Mouse (Mus musculus) thymus, postnatal 25 days (tissue): Measurements from ENCODE around the gene Stx6.
"Not testable (repeated sequence)": the region's sequence is repeated elsewhere in the genome, so short reads cannot be mapped to it uniquely, and the experiment has no call there.

Source experiments
- DNase-seq: peaks from one replicate; pipeline ENCODE4 v3.0.0; 2022

The Stx6 gene

DNA sequence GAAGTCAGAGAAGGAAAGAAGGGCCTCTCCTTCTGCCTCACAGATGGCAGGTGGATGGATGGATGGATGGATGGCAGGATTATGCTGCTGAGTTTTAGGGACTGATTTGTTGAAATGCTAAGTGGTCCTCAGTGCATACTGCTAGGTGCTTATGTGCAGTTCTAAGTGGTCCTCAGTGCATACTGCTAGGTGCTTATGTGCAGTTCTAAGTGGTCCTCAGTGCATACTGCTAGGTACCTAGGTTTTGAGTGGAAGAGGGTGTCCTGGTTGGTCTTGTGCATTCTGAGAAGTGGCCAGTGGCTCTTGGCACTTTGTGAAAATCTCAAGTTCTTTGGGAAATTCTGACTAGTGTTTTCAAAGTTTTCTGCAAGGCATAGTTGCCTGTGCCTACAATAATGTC lies 11.4 kb downstream of the Stx6 start:
- no peak for DNase-seq

DNA sequence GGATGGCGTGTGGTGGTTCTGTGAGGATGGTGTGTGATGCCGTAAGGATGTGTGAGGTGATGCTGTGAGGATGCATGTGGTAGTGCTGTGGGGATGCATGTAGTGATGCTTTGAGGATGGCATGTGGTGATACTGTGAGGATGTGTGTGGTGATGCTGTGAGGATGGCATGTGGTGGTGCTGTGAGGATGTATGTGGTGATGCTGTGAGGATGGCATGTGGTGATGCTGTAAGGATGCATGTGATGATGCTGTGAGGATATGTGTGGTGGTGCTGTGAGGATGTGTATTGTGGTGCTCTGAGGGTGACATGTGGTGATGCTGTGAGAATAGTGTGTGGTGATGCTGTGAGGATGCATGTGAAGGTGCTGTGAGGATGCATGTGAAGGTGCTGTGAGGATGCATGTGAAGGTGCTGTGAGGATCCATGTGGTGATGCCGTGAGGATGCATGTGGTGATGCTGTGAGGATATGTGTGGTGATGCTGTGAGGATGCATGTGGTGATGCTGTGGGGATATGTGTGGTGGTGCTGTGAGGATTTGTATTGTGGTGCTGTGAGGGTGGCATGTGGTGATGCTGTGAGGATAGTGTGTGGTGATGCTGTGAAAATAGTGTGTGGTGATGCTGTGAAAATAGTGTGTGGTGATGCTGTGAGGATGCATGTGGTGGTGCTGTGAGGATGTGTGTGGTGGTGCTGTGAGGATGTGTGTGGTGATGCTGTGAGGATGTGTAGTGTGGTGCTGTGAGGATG lies 14.6 kb downstream of the Stx6 start:
- no peak for DNase-seq

DNA sequence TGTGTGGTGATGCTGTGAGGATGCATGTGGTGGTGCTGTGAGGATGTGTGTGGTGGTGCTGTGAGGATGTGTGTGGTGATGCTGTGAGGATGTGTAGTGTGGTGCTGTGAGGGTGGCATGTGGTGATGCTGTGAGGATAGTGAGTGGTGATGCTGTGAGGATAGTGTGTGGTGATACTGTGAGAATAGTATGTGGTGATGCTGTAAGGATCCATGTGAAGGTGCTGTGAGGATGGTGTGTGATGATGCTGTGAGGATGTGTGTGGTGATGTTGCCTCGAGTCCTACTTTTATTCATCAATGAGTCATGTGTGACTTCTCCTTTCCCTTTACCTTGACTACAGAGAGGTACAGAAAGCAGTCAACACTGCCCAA lies 15.1 kb downstream of the Stx6 start:
- DNase-seq, result not testable (repeated sequence)

DNA sequence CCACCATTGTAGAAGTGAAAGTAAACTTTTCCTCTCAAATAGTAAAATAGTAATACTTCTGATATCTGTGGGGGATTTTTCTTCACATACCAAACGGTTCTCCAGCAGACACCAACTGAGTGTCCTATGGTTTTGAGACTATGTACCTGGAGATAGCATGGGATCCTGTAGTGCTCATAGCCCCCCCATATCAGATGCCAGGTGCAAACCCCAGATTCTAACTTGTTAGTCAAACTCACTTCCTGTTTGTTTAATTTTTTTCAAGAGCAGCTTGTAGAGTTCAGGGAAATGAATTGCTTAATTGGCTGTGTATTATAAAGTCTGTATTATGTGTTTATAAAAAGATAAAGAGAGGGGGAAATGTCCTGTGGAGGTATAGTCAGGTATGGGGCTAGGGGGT lies 15.9 kb downstream of the Stx6 start:
- DNase-seq, result peak; percentile 42

DNA sequence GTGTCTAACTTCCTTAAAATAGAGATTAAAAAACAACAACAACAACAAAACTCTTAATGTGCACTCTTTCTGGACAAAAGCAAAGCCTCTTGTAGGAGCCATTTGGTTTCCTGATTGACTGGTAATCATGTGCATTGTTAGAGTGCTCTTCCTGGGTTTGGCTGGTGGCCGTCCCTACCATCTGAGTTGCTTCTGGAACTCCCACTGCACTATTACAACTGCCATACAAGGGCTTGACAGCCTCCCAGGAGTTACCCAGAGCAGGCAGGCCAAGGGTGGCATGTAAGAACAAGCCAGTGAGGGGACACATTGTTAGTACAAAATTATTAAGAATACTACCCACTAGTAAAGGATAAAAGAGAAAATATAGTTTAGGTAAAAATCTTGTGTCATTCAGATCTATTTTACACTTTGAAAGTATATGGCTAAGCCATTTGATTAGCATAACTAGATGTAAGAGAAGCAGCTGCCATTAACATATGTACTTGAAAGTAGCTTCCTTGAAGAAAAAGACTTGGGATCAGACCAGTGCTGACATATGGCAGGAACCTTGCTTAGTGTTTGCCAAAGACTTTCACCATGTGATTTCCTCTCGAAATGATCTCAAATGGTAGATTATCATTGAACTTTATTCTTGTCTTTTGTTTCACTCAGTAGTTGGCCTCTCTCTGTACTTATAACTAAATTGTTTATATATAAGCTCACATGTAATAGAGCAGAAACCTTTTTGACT lies 19.8 kb downstream of the Stx6 start:
- DNase-seq, result no peak

DNA sequence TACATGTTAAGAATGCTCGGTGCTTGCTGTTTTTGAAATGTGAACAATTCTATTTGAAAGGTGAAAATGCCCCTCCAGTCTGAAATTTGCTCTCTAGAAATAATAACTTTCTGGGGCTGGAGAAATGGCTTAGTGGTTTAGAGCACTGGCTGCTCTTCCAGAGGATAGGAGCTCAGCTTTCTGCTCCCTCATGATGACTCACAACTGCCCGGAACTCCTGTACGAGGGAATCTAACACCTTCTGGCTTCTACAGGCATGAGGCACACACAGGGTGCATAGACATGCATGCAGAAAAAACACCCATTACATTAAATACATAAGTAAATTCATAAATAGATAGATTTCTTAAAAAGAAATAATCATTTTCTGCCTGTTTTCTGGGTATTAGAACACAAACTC lies 25.7 kb downstream of the Stx6 start:
- no peak for DNase-seq

DNA sequence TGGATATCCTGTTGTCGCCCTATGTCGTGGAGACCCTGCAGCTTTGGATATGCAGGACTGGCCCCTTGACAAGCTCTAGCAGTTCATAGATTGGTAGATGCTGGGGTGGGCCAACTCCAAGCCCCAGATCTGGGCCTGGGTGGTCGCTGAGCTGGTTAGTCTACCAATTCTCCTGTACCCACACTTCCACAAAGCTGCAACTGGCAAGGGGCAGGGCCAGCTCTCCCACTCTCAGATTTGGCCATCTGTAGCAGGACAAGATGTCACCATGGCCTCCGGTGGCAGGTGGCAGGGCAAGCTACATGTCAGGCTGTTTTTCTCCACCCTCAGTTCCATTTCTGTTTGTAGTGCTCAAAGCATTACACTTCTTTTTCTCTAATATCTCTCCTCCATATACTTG lies 30.1 kb downstream of the Stx6 start:
- no peak for DNase-seq

DNA sequence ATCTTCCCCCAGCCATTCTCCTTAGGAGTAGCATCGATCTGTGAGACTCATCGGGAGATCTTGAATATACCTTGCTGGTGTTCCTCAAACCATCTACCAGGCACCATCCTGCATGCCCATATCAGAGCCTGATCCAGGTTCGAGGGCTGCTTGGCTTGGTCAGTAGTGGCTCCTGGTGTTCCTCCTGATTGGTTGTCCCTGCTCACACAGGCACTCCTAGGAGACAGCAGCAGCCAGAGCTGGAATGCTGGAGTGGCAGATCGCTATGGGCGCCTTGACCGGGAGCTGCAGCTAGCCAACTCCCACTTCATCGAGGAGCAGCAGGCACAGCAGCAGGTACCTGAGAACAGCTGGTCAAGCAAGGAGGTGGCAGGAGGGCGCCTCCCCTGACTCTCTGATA lies 32.7 kb downstream of the Stx6 start:
- DNase-seq, result no peak

DNA sequence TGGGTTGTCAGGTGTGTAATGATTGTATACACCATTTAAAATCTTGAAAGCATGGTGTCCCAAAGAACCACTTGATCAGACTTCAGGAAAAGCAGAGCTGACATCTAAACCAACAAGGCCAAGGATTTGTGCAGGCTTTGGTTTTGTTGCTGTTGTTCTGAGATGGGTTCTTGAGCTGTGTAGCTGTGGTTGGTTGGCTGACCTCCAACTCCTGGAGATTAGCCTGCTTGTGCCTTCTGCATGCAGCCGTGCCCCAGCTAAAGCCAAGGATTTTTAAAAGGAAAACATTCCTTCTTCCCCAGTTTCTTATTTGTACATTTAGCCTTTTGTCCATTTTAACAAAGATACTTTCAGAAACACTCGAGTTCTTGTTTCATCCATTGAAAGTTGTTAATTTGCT lies 33.2 kb downstream of the Stx6 start:
- no peak for DNase-seq

DNA sequence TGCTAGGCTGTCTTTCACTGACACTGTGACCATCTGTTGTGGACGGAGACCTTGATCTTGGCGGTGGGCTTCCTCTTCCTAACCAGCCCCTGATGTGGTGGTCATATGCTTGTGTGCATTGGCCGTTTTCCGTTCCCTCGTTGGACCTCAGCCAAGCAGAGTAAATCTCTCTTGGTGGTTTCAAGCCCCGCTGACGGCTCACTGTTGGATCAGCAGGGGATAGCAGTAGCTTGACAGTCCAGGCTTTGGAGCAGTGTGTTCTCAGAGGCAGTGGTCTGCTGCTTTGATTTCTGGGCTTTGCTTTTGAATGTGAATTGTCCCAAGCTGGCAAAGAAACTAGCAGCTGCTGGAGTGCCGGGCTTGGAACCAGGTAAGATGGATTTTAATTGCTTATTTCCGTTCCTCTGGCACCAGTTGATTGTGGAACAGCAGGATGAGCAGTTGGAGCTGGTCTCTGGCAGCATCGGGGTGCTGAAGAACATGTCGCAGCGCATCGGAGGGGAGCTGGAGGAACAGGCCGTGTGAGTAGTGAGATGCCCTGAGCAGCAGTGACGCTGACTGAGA lies 34.4 kb downstream of the Stx6 start:
- DNase-seq, result no peak

DNA sequence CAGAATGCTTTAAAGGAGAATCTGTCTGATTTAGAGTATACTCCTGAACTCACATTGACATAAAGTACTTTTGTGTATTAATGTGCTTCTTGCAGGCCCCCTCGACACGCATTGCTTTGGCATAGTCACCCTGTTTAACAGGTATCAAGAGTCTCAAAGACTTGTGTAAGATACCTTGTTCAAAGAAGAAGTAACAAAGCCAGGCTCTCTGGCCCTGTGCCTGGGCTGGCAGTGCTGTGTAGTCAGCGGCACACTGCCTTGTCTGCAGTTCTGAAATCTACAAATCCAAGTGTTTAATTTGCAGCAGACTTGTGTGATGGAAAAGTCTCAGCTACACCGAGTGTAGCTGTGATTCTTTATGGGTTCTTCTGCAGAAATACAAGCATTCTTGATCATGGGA lies 38.2 kb downstream of the Stx6 start:
- no peak for DNase-seq

DNA sequence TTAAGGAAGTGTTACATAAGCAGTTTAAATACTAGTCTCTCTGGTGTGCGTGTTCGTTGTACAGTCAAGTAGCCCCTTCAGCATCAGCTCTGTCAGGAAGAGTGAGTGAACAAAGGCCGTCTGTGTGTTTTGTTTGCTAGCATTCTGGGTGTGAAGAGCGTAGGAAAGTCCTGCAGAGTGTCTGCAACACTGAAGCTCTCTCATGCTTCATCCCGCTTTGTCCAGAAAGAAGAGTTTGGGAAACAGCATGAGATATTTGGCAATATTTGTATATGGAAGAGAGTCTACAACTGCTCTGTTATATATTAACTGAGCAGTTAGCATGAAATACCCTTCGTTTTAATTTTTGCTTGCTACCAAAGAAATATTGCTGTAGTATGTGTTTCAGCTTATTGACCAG lies 41.0 kb downstream of the Stx6 start:
- no peak for DNase-seq

DNA sequence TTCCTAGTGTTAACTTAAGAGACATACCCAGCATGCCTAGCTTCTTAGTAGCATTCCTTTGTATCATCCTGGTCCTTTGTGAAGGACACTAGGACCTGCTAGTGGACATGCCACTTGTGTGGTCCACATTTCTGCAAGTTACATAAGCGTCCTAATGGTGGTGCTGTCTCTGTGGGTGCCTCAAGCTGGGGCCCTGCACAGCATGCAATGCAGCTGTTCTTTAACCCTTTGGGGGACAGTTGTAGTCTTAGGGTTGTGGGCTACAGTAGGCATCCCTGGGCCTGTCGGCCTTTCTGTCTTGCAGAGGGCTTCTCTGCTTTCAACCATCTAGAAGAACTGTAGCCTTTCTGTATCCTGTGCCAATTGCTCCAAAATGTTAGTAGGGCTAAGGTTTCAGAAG lies 42.5 kb downstream of the Stx6 start:
- DNase-seq, result no peak

DNA sequence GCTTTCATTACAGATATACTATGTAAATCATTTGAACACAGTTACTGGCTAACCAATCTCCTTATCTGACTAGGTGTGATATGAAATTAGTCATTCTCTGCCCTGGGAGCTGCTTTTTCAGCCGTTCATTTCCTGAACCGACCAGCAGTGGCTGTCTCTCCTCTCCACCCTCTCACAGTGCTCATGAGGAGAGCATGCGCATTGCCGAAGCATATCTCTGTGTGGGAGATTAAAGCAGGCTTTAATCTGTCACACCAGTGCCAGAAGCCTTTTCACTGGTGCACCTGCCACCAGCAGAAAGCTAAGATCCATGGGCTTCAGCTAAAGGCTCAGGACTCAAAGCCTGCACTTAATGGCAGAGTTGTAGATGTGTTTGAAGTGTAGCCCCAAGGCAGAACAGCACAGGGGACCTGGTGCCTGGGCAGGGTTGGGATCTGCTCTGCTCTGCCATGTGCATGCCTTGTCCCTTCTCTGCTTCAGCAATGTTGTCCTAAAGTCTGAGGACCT lies 42.9 kb downstream of the Stx6 start:
- peak; percentile 51 for DNase-seq

DNA sequence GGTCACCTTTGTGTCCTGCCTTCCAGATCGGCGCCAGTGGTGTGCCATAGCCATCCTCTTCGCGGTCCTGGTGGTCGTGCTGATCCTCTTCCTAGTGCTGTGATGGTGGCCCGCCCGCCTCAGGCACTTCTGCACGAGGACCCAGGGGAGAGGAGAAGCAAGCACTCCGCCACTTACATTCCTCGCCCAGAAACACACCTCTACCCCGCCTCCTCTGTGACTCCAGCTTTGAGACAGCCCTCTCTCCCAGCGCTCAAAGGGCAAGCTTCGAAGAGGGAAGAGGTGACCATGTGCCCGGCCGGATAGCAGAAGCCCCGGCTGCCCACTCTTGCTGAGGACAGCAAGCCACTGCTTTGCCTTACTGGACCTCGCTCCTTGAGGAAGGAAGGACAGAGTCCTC lies 43.4 kb downstream of the Stx6 start:
- no peak for DNase-seq

DNA sequence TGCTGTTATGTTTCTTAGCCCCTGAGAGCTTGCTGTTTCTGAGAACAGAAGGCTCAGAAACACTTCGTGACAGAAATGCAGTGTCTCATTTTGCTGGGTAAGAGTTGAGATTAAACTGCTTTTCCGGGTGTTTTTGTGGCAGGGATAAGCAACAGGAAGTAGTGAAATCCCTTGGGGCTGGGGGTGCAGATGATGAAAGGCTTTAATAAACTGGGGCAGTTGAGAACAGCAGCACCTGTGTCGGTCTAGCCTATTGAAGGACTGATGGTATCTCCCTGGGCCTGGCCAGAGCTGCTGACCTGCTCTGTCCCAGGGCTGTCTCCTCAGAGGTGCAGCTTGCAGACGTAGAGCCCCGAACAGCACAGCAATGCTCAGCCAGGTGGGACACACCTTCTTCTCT lies 44.0 kb downstream of the Stx6 start:
- no peak for DNase-seq

DNA sequence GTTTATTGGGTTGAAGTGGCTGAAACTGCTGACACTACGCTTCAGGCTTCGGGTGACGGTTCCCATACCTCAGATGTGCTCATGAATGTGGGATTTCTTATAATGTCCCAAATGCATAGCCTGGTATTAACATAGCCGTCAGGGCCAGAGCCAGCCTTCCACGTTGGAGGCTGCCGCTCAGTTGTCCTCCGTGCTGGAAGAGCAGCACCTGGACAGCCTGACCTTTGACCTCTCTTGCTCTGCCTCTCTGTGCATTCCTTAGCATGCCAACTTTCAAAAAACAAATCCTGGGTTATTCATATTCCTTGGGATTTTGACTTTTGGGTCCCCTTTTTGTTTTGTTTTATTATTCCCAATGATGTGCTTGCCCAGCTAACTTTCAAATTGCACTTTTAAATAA lies 44.6 kb downstream of the Stx6 start:
- DNase-seq, result no peak

DNA sequence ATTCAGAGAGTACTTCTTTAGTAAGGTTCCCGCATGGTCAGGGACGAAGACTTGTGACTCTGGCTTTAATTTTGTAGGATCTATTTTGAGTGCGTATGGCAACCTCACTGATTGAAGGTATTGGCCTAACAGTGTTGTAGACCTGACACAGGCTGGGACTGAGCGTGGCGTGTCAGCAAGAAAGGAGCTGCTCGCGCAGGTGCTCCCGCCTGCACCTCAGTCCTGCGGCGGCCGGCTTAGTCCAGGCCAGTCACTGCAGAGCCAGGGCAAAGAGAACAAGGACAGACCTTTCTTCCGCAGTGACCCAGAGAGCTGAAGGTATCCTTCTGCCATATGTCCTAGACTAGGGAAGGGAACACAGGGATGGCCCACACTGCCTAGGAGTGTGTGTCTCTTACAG lies 45.4 kb downstream of the Stx6 start:
- DNase-seq, result no peak

DNA sequence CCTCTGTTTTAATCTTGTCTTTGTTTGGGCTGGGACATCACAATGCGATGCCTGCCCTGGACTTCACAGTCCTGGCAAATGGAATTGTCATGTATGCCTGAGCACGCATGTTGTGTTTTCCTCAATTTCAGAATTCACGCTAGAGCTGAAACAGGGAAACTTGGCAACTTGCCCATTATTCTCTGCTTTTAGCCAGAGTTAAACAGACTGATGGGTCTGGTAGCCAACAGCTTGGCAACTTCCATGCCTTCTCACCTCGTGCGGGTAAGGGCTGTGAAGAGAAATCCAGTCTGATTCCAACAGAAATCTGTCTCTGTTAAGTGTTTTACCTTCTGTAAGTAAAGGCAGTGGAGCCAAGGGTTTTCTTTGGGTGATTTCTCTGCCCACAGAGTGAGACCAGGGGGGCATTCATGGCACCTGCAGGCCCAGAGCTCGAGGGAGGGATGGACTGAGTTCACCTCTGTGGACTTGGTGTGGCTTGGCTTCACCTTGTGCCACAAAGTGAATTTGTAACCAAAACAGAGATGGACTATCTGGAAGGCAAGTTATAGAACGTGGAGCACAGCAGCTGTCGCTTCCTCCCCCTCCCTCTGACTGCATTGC lies 46.1 kb downstream of the Stx6 start:
- no peak for DNase-seq

DNA sequence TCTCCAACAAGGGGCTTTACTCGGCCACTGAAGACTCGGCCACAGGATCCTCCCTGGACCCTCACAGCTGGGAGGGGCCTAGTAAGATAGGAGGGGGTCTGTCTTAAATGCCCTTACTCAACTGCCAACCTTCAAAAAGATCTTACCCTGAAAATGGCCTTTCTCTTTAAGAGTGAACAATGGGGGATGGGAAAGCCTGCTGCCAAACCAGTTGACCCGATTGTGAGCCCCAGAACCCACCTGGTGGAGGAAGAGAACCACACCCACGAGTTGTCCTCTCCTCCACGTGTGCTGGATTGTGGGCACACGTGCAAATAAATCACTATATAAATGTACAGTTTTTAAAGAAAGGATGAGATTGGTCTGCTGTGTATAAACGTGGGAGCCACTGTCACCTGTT lies 46.8 kb downstream of the Stx6 start:
- no peak for DNase-seq

DNA sequence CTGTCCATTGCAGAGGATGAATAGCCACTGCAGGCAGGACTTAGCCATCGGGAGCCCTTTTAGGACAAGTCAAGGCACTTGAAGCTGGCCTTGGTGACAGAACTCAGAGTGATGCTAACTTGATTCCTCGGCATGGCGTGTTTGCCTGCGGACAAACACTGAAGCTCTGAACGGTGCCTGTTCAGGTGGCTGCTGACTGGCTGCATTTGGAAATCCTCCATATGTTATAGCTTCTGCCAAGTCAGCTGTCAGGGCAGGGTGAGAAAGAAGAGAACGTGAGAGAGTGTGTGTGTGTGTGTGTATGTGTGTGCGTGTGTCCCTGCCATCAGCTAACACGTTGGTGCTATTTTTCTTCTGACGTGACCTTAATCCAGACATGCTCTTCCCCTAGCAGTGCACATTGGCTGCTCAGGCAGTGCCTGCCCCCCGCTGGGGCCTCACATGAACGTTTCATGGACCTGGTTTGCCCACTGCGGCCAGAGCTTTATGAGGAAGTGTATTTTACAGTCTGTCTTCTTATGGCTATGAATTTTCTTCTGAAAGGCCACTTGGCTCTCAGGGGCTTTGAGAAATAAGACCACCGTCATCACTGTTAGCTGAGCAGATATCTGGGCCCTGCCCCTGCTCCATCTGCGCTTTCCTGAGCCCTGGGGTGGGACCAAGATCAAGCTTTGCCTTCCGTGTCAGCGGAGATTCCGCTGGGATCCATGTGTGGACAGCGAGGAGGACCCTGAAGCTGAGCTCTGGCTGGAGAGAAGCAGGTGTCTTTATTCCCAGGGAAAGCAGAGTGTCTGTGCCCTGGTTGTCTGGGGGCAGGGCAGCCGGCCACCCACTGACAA lies 47.5 kb downstream of the Stx6 start:
- no peak for DNase-seq

DNA sequence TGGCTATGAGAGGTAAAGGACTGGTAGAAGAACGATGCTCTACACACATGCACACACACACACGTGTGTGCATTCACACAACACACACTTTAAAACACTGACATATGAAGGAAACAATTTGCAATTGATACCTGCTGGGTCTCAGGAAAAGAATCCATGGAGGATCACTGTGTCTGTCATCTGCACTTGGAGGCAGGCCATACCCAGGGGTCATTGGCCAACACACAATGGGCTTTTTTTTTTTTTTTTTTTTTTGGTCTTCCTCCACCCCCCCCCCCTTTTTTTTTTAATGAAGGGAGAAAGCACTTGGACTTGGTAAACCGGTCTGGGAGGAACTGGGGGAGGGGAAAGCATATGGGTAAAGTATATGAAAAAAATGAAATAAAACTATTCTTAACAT lies 49.3 kb downstream of the Stx6 start:
- DNase-seq, result no peak
